Mouse (Mus musculus) frontal cortex, adult 2 months (tissue): Measurements from ENCODE around the gene Pgf. TPM values are rescaled to one million over a fixed set of nuclear protein-coding genes. Genes with fewer than 3 reads are reported as not detected.
A peak's percentile ranks its signal among the peaks of the same experiment; 100 is the strongest.

Experiments used
- DNase-seq, 2 experiments: peaks; one replicate each; pipeline ENCODE4 v3.0.0; 2022; ENCODE audit warnings: low spot score in 1 of 2; ENCODE audit errors: extremely low spot score in 1 of 2
- polyA plus RNA-seq: library from polyadenylated mRNA; depleted of rRNA; stranded (reverse); fragments of >200 nt; gene quantifications from 2 replicates; pipeline ENCODE4 v1.2.3, GENCODE M21; 2012; rRNA removed

Gene Pgf
- 3.6 and 4.0 TPM in 2 replicates for polyA plus RNA-seq

DNA sequence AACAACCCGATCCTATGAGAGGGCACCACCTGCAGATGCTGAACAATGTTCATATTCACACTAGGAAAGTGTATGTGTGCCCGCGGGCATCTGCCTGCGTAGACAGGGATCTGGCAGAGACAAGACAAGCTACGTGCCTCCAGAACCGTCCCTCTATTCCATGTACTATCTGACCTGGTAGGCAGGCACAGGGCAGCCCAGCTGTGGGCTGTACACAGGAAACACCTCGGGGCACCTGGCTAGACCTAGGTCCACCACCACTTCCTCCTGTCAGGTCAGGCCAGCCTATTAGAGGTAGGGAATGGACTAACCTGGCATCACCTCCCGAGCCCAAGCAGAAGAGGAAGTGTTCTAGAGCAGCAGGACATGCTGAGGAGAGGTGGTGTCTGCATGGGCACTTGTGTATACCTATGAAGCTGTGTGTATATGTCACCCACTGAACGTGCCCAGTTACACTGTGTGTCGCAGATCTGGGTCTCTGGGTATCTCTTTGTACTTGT is at the start of gene Pgf:
Gene Pgf (minus strand): TSS at position 51 of the 500 bp plus-strand sequence.
- no peak for DNase-seq

DNA sequence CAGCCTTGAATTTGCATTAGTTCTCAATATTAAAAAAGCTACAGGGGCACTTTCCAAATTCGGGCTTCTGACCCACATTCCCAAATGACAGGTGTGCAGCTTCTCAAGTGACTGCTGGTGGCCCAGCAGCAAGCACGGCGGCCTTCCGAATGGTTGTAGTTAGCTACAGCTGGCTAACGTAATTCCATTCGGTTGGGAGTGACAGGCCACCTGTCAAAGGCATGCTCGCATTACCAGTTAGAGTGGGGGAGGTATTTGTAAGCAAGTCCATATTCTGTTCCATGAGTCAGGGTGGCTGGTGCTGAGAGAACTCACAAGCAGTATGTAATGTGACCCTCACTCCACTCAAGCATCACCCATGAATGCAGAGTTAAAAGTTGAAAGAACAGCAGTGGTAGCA is 49.6 kb upstream of the Pgf start:
- DNase-seq, result no peak

DNA sequence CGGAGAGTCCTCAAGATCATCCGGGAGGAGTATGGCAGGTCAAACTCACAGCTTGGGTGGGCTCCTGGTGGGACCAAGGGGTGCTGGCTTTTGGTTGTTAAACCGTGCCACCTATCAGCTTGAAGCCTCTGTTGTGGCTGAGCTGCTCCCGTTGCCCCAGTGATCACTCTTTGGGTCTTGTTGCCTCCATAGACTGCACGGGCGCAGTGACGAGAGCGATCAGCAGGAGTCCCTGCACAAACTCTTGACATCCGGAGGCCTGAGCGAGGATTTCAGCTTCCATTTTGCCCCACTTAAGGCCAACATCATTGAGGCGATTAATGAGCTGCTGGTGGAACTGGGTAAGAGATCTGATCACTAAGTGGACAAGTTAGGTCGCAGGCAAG is 42.3 kb upstream of the Pgf start:
- no peak for DNase-seq

DNA sequence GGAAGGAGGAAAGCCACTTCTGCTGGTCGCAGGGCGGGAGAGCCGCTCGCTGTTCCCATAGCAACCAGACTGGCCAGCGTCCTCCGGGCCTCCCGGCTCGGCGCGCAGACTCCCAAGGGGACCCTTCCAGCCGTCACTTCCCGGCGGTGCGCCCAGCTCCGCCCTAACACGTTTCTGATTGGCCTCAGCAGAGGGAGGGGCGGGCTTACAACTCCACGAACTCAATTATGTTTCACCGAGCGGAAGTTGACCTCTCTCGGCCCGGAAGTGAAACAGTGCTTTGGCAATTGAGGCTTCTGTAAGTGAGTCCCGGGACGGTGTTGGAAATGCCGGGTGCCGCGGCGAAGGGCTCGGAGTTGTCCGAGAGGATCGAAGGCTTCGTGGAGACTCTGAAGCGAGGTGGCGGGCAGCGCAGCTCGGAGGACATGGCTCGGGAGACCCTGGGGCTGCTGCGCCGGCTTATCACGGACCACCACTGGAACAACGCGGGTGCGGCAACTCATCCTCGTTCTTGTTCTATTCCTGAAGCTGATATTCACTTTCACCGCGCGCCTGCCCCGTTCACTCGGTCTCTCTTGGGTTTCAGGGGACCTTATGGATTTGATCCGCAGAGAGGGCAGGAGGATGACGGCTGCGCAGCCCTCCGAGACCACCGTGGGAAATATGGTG is 41.8 kb upstream of the Pgf start, which contains the start of gene Eif2b2:
Gene Eif2b2 (plus strand): TSS at position 246 of the 669 bp plus-strand sequence.
- DNase-seq, result peak; percentile 98 to 99

DNA sequence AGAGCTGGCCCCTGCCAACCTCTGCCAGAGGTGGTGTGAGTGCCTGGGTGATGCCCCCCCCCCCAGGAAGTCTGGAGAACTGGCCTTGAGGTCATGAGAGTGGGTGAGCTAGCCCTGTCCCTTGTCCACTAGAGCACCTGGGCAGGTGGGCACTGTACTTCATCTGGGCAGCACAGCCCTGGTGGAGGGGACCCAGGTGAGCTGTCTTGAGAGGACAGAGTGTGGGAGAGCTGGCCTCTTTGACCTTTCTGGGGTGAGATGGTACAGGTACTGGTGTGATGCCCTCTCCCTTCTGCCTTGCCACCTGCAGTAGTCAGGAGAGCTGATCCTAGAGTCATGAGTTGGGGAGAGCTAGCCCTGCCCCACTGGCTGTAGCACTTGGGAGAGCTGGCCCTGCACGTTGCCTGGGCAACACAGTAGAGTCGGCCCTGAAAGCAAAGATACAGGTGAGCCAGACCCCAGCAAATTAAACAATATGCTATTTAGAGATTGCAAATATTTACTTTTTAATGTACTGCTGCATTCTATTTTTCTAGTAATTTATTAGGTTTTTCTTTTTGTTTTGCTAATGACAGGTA is 40.2 kb upstream of the Pgf start:
- DNase-seq, result no peak

DNA sequence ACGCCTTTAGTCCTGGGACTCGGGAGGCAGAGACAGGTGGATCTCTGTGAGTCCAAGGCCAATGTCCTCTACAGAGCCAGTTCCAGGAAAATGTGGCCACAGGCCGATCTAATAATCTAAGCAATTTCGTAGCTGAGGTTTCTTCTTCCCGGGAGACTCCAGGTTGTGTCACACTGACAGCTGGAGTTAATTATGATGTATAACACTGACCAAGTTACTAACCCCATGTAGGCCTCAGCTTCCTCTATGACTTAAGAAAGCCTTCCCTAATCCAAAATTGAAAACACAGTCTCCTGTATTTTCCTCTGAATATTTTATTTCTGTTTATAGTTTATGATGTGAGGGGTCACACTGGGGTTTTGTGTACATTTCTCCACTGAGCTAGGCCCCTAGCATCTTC is 37.4 kb upstream of the Pgf start:
- DNase-seq, result no peak

DNA sequence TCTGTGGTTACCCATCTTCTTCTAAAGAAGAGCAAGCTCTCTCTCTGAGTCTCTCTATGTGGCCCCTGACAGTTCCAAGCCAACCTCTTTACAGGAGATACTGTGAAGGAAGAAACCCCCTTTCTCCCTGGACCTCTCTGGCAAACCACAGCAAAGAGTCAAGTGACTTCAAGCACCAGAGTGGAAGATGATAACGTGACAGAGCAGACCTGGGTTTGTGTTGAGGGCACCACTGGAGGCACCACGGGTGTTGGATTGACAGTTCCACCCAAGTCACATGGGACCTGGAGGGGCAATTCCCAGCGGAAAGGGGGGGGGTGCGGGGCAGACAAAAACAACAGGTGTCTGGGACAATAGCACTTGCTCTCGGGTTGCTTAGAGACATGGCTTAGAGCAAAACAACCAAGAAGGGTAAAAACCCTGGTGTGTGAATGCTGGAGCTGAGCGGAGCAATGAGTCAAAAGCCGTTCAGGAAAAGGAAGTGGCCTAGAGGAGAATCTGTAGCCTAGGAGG is 31.2 kb upstream of the Pgf start:
- DNase-seq, result no peak

DNA sequence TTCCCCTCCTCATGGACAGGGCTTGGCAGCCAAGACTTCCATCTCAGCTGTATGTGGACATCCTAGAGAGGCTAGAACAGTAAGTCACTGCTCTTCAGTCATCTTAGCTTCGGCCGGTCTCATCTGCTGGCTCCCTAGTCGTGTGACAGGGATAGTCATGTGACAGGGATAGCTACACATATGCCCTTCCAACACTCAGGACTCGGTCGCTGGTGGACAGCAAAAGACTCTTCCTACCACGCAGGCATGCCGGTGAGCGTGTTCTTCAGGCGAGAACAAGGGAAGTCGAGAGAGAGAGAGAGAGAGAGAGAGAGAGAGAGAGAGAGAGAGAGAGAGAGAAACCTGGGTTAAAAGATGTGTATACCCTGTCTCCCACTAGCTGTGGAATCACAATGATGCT is 27.8 kb upstream of the Pgf start:
- DNase-seq, result no peak

DNA sequence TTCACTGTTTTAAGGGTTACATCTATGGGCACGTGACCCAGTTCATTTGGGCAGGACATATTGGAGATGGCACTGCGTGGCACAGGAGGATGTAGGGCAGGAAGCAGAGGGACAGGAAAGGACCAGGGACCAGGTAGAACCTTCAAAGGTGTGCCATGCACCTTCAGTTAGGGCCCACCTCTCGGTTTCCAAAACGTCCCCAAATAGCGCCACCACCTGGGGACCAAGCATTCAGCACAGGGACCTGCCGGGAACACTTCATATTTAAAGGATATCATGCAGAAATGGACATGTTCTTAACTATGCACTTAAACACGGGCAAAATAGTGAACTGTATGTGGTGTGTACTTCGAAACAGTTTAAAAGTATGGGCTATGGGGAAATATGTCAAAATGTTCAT is 26.5 kb upstream of the Pgf start:
- DNase-seq, result no peak

DNA sequence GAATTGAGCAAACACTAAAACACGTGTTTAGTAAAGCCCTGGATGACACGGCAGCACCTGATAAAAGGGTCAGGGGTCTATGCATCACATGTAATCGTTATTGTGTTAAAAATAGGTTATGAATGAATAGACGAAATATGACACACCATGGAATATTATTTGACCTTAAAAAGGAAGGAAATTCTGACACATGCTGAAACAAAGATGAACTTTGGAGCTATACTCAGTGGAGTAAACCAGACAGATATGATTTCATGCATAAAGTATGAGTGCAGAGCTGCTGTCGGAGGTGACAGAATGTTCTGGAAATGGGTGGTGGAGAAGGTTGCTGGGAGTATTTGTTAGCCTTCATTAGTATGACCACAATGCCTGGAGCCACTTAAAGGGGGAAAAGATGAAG is 26.1 kb upstream of the Pgf start:
- DNase-seq, result no peak

DNA sequence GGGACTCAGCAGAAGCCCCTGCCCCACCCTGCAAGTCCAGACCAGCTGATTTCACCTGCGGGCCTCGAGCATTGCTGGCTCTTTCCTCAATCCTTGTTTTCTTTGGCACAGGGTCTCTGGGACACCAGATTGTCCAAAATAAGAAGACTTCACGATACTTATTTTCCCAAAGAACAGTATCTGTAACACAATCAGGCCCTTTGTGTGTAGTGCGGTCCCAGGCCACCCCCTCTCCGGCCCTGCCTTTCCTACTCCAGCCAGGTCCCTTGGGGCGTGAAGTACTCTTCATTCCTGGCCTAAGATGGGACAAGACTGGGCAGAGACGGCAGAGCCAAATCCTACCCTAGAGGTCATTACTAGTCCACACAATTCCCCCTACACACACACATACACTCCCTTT is 24.6 kb upstream of the Pgf start:
- no peak for DNase-seq

DNA sequence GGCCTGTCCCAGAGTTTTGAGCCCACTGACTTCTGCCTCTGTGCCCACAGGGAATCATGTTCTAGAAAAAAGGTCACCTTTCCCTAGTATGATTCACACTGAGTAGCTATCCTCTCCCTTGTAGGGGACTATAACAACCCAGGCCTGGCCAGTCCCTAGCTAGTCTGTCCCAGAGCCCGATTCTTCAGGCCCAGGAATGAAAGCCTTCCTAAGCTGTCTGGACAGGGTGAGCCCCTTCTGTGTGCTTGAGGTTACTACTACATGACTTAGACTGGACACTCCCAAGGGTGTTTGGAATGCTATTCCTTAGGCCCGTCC is 24.2 kb upstream of the Pgf start:
- no peak for DNase-seq

DNA sequence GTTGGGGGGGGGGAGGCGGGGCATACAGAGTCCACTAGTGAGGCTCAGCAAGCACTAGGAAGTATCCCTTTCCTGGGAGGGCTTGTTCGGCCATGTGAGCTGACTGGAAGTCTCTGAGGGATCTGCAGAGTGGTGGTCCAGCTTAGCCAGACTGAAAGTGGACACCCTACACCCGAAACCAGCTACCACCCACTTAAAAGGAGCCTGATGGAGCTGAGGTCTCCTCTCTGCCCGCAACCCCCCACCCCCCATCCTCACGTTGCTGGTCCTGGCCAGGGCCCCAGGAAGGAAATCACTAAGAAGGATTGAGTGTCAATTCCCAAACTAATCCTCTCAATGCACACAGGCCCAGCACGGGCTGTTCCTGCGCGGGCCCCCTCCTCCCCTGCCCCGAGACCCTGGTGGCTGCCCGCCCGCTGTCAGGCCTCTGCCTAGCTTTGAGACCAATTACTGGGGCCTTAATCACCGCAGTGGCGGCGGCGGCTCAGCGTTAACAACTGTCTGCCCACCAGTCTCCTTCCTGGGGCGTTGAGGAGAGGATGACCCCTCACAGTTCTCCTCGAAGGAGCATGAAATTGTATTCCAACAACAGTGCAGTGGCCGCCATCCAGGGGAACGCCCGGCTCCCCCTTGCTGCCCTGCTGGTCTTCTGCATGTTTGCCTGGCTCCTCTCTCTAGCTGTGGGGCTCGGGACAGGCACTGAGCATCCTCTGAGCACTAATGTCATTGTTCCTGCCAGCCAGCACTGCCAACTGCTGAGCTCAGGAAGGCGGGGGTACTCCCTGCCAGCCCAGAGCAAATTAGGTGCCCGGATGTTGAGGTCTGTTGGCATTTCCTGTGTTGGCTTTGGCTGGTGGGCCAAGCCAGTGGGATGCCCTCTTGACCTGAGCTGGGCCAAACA is 23.6 kb upstream of the Pgf start:
- no peak for DNase-seq

DNA sequence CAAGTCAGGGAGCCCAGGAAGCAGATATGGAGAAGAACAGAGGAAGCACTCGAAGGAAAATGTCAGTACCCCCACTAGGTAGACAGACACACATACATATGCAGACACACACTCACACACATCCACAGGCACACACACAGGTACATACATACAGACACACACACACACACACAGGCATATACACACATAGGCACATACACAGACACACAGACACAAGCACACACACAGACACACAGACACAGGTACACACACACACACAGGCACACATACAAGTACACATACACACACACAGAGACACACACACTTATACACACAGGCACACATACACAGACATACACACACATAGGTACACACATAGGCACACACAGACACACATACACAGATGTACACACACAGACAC is 22.4 kb upstream of the Pgf start:
- no peak for DNase-seq

DNA sequence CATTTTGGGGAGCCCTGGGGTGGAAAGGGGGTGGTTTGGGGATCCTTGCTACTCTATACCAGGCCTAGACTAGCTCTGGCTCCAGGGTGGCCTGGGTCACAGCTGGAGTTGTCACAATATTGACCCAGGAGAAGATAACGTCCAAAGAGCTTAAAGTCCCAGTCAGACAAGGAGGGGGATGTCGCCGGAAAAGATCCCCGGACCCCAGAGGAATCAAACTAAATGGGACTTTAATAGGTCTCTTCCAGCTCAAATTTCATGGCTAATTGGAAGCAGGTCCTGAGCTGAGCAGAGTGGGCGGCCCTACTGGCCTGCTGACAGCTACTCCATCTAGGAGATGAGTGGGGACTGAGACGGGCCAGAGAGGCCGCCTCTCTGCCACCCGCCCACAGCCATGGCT is 20.3 kb upstream of the Pgf start:
- no peak for DNase-seq

DNA sequence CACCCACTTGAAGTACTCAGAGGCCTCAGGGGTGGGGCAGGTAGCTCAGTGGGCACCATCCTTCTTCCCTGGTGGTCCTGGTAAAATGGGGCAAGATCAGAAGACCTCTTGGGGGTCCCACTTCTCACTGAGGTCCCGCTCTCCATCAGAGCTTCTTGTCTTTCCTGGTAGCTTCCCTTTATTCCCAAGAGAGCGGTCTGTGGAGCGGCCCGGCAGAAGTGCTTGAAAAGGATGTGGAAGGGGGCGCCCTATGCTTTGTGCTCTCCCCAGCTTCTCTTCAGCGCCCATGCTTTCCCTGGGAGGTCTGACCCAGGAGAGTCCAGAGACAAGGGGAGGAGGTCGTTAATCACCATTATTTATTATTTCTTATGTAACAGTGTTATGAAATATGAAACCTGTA is 19.8 kb upstream of the Pgf start:
- DNase-seq, result no peak

DNA sequence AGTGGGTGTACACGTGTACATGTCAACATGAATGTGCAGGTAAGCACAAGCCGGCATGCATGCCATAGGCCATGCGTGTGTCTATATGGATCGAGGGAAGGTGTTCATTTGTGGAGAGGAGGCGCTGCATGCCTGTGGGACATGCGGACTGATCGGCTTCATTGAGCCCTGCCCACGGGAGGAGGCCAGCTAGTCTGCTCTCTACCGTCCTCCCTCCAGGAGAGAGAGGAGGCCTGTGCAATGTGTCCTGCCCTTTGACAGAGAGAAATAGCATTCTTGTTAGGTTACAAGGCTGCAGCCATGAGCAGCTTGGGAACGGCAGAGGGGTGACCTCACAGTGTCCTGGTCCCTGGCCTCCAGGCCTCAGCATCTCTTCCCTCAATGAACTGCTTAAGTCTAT is 18.6 kb upstream of the Pgf start:
- no peak for DNase-seq

DNA sequence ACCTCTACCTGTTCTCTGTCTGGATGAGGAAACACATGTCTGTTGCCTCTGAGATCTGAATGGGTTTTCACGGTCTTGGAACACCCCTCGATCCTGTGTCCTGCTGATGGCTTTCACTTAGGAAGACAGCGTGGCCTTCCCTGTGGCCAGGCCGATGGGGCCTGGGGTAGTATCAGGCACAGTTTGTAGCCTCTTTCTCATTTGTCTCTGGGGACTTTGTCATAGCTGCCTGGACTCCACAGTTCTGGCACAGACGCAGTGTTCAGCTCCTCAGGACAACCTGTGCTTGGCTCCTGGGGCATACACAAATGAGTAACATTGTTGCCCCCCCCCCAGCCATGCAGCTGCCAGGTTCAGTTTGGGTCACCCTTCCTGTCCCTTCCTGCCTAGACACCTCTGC is 17.5 kb upstream of the Pgf start:
- DNase-seq, result no peak

DNA sequence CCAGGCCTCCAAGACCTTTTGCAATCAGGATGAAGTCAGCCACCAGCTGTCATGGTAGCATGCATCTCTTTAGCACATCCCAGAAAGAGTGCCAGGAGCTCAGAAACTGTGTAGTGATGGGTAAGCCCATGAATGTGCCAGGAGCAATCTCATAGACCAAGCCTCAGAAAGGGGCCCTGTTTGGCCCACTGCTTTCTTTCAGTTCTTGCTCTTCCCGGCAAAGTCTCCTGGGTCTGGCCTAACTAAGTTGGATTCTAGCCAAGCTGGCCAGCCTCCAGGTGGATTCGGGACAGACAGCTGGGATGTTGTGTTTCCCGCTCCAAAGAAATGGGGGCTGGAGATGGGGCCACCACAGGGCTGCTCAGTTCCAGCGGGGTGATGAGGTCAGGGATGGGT is 17.0 kb upstream of the Pgf start:
- DNase-seq, result peak in 1 of 2 experiments; percentile 27

DNA sequence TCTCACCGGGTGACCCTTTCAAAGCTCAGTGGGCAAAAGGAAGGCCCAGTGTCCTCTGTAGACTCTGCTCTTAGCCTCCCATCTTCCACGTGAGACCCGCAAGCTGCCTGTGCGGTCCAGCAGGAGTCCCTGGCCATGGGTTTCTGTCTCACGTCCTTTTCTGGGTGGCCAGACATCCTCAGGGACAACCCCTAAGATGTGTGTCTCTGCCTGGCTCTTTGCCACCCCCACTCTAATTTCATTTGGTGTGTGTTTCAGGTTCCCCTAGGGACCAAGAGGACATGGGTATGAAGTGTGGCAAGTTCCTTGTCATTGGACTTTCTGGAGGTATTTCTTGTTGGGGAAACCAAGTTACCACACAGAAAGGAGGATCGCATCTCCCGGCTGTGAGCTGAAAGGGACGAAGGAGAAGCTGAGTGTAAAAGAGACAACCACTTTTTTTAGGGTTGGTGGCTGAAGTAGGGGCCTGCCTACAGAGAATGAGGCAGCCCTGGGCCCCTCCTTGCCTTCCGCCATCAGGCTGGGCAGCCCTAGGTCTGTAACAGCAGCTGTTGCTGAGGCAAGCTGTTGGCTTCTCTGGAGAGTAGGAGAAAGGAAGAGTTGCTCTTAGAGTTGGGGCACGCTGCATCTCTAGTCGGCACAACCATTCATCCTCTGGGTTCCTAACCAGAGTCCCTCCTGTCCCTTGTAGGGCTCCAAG is 16.5 kb upstream of the Pgf start:
- no peak for DNase-seq

DNA sequence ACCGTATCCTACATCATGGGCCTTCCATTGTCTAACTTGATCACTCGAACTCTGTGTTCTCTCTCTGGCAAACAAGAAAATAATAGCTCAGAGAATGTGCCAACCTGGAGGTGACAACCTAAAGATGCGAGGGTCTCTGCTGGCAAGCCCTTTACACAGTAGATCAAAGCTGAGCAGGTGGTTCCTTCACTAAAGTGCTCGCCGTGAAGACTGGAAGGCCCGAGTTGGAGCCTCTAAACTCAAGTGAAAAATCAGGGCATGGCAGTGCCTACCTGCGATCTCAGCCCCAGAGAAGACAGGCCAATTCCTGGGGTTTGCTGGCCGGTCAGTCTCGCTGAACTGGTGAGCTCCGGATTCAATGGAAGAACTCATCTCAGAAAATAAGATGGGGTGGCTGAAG is 15.6 kb upstream of the Pgf start:
- no peak for DNase-seq
